9 mouse cellular contexts compared by ENCODE assay signal in the genomic region with DNA sequence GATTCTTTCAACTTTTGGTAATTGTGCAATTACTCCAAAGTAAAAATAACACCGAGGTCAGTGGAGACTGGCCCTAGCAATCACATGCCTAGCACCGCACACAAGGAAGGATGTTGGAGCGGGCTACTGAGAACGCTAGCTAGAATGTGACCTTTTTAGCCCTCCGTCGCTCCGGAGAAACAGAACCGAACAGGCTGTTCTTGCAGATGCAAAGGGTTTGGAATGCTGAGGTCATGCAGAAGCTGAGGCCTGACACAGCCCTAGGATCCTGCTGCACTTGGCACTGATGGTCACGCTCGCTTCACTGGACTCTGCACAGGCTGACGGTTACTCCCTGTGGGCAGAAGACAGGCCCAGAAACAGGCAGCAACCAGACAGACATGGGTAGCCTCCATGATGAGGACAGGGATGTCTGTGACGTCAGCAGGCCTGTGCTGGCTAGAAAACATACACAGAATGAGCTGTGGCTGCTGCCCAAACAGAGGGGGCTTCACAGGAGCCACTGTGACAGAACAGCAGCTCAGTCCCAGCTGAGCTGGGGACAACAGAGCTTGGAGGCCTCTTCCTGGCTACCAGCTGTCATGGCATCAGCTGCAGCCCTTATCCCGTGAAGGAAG. TPM values are rescaled to one million over a fixed set of nuclear protein-coding genes. Genes with fewer than 3 reads are reported as not detected.
DNase-seq lines count a peak whose midpoint lies in the region; ATAC-seq and TF ChIP-seq lines count a peak whose summit lies in the region.
"Had no signal": no experiment of that assay in that cellular context is flagged by ENCODE, and none has a peak within 500 bp of the region (broad histone marks: within the 10 kb centered on the region; RNA-seq: fewer than 3 reads in every experiment).

No protein-coding gene starts in this region.

- H3K27ac ChIP-seq in heart, adult 2 months: peak overlapping the region; percentile 65
- no peak overlapping the region for H3K27ac ChIP-seq in heart, embryonic 10.5 days
- H3K27ac ChIP-seq in kidney, postnatal 0 days: peak overlapping the region; percentile 55
- H3K27ac ChIP-seq: stomach, postnatal 0 days had no signal

- no peaks in the 10 kb centered on the region for H3K79me2 ChIP-seq in heart, adult 2 months (replicated peaks; ENCODE audit: control insufficient read depth, insufficient read depth, low read length)

- H3K9ac ChIP-seq in heart, adult 2 months (ENCODE audit: low read depth, low read length): peak overlapping the region; percentile 5; the same call in 1 of the 2 replicates
- no peak overlapping the region for H3K9ac ChIP-seq in kidney, postnatal 0 days (ENCODE audit: low read depth, low read length)

- H3K4me3 ChIP-seq in heart, adult 2 months: no peak overlapping the region
- H3K4me3 ChIP-seq in heart, embryonic 10.5 days: no peak overlapping the region
- no peak overlapping the region for H3K4me3 ChIP-seq in kidney, postnatal 0 days (replicated peaks; ENCODE audit: low read depth, low read length)

- ATAC-seq in kidney, postnatal 0 days (replicated peaks; ENCODE audit: low FRiP score, low read depth): peak; percentile 82

- H3K4me1 ChIP-seq in heart, adult 2 months (ENCODE audit: control insufficient read depth, insufficient read depth, low read length): peaks cover 11% of the 10 kb centered on the region
- peaks cover 16% of the 10 kb centered on the region for H3K4me1 ChIP-seq in heart, embryonic 10.5 days
- no peaks in the 10 kb centered on the region for H3K4me1 ChIP-seq in kidney, postnatal 0 days (replicated peaks; ENCODE audit: insufficient read depth, low read length)

- intact Hi-C loops in heart, adult 2 months (cut with DNase I): no loop called here

- peak; percentile 59 to 73 for DNase-seq in heart, adult 2 months
- DNase-seq in heart, embryonic 10.5 days (ENCODE audit: low spot score): no peak
- peak; percentile 12 for DNase-seq in Muller cell, postnatal 12 days (ENCODE audit: inconsistent ontology term)
- DNase-seq in cerebellum, postnatal 25 days: peak; percentile 54 to 59
- DNase-seq in kidney, postnatal 0 days (ENCODE audit: low spot score): peak; percentile 47
- no peak for DNase-seq in B cell, adult 2 months
- DNase-seq in right cerebral cortex, adult 18-20 months: no peak
- no peak for DNase-seq in ovary, adult 18-20 months (ENCODE audit: low spot score)

- TF ChIP-seq EP300 in heart, adult 2 months (IDR thresholded peaks at IDR 0.05; ENCODE audit: insufficient read depth, low read depth, low read length): peak; percentile 66; the same call in 1 of the 2 replicates

- H3K4me2 ChIP-seq in kidney, postnatal 0 days (ENCODE audit: low read length): no peak overlapping the region

- H3K36me3 ChIP-seq in heart, adult 2 months (ENCODE audit: control insufficient read depth, insufficient read depth, low read length): no peaks in the 10 kb centered on the region
- peaks cover 80% of the 10 kb centered on the region for H3K36me3 ChIP-seq in heart, embryonic 10.5 days
- H3K36me3 ChIP-seq in kidney, postnatal 0 days (ENCODE audit: insufficient read depth, low read length): peaks cover 16% of the 10 kb centered on the region; the same call in 1 of the 2 replicates

- no peak for TF ChIP-seq CTCF in heart, adult 2 months (IDR thresholded peaks at IDR 0.05)
- no peak for TF ChIP-seq CTCF in kidney, postnatal 0 days (IDR thresholded peaks at IDR 0.05; ENCODE audit: low read depth)

- WGBS in heart, adult 2 months: 64% methylated on average over 13 of the region's 13 CpGs
- WGBS in heart, embryonic 10.5 days: 91% methylated on average over 13 of the region's 13 CpGs
- WGBS in kidney, postnatal 0 days: 62% methylated on average over 13 of the region's 13 CpGs

- H3K9me3 ChIP-seq in heart, embryonic 10.5 days: no peaks in the 10 kb centered on the region
- no peaks in the 10 kb centered on the region for H3K9me3 ChIP-seq in kidney, postnatal 0 days (replicated peaks; ENCODE audit: low read length)

- no peaks in the 10 kb centered on the region for H3K27me3 ChIP-seq in heart, adult 2 months (ENCODE audit: control insufficient read depth, insufficient read depth, low read length)
- no peaks in the 10 kb centered on the region for H3K27me3 ChIP-seq in heart, embryonic 10.5 days (ENCODE audit: insufficient read depth, poor library complexity, severe bottlenecking)
- H3K27me3 ChIP-seq in kidney, postnatal 0 days (ENCODE audit: insufficient read depth, low read length): no peaks in the 10 kb centered on the region

- no peak for TF ChIP-seq POLR2A in heart, adult 2 months (IDR thresholded peaks at IDR 0.05; ENCODE audit: insufficient read depth, low read depth, low read length)

RNA-seq across cellular contexts. Expression of a gene that starts 8.5 kb away (rescaled TPM):
- 10 to 100 TPM in 1 of 2 experiments, 1 to 10 TPM in 1; 8.2 to 10.3 TPM for total RNA-seq in heart, adult 2 months (2021)
- 10.4 and 11.1 TPM in 2 replicates for polyA plus RNA-seq in heart, adult 2 months (2012; rRNA removed)
- polyA plus RNA-seq in heart, embryonic 10.5 days (2016; fragmentation: Nextera tagmentation; extraction: Ambion mirVana): 30.7 and 45.6 TPM in 2 replicates
- polyA plus RNA-seq in kidney, postnatal 0 days (2015; fragmentation: Nextera tagmentation; extraction: Ambion mirVana): 32.7 and 34.1 TPM in 2 replicates

RNA-seq across cellular contexts. Expression of a gene that starts 23.0 kb away (rescaled TPM):
- total RNA-seq in heart, adult 2 months (2021): 10 to 100 TPM in 1 of 2 experiments, 1 to 10 TPM in 1; 7.1 to 11.2 TPM
- 6.0 and 11.6 TPM in 2 replicates for polyA plus RNA-seq in heart, adult 2 months (2012; rRNA removed)
- polyA plus RNA-seq in heart, embryonic 10.5 days (2016; fragmentation: Nextera tagmentation; extraction: Ambion mirVana): 2.4 and 3.6 TPM in 2 replicates
- polyA plus RNA-seq in kidney, postnatal 0 days (2015; fragmentation: Nextera tagmentation; extraction: Ambion mirVana): 1.4 and 1.6 TPM in 2 replicates

Comparison
In these comparisons a context has a peak if more than half of its experiments do, and no peak if none do; other contexts are left out.
1. DNase-seq: peak in heart, adult 2 months (2 of 2), Muller cell, postnatal 12 days (single experiment), cerebellum, postnatal 25 days (2 of 2) and kidney, postnatal 0 days (single experiment); none in heart, embryonic 10.5 days (single experiment), B cell, adult 2 months (0 of 2), right cerebral cortex, adult 18-20 months (single experiment) and ovary, adult 18-20 months (single experiment).